ENCODE assay signal across 16 mouse cellular contexts in genomic region chr6:135196707-135197106, GRCm38 (mm10). TPM values are rescaled to one million over a fixed set of nuclear protein-coding genes. Genes with fewer than 3 reads are reported as not detected.
DNase-seq lines count a peak whose midpoint lies in the region; ATAC-seq lines count a peak whose summit lies in the region.
"Had no signal": no experiment of that assay in that cellular context is flagged by ENCODE, and none has a peak within 500 bp of the region (broad histone marks: within the 10 kb centered on the region; RNA-seq: fewer than 3 reads in every experiment).

No protein-coding gene starts in this region.

- no peak for DNase-seq in heart, adult 11 months
- DNase-seq in spleen, adult 12 weeks (ENCODE audit: low spot score), result peak; percentile 64
- no peak for DNase-seq in spleen, adult 18-20 months
- DNase-seq in spleen, postnatal 36 days (ENCODE audit: low spot score in 2 of 2), result peak; percentile 45 to 73
- DNase-seq in frontal cortex, postnatal 14 days (ENCODE audit: low spot score in 2 of 2), result no peak
- no peak for DNase-seq in urinary bladder, postnatal 14 days (ENCODE audit: low spot score)
- DNase-seq: adrenal gland, postnatal 10 days; cerebellum, postnatal 25 days; gastrocnemius, adult 2 months; kidney, adult 8-10 months; left cerebral cortex, postnatal 4 days had no signal

- H3K9ac ChIP-seq in heart, embryonic 12.5 days, result no peak overlapping the region; the same call in 1 of the 2 replicates
- H3K9ac ChIP-seq in liver, embryonic 12.5 days, result peak overlapping the region; percentile 96
- H3K9ac ChIP-seq: forebrain, embryonic 13.5 days; hindbrain, embryonic 12.5 days had no signal

- H3K36me3 ChIP-seq in heart, embryonic 12.5 days, result no peaks in the 10 kb centered on the region
- H3K36me3 ChIP-seq in liver, embryonic 12.5 days, result peaks cover 40% of the 10 kb centered on the region
- H3K36me3 ChIP-seq: hindbrain, embryonic 12.5 days; neural tube, embryonic 15.5 days had no signal

- peak overlapping the region; percentile 88 for H3K4me2 ChIP-seq in heart, embryonic 12.5 days
- H3K4me2 ChIP-seq in liver, embryonic 12.5 days, result peak overlapping the region; percentile 70

- 34% methylated on average over 8 of the region's 8 CpGs for WGBS in heart, embryonic 12.5 days
- 13% methylated on average over 8 of the region's 8 CpGs for WGBS in liver, embryonic 12.5 days (ENCODE audit: insufficient replicate concordance)

- no peaks in the 10 kb centered on the region for H3K9me3 ChIP-seq in heart, embryonic 12.5 days (replicated peaks)
- no peaks in the 10 kb centered on the region for H3K9me3 ChIP-seq in liver, embryonic 12.5 days (replicated peaks)
- H3K9me3 ChIP-seq: forebrain, embryonic 13.5 days; hindbrain, embryonic 12.5 days; neural tube, embryonic 15.5 days had no signal

- 0 out of 2 replicates have a peak, but pooled peaks cover 5% of the 10 kb centered on the region for H3K27me3 ChIP-seq in heart, embryonic 12.5 days (replicated peaks)
- H3K27me3 ChIP-seq in liver, embryonic 12.5 days (replicated peaks), result no peaks in the 10 kb centered on the region
- H3K27me3 ChIP-seq: forebrain, embryonic 13.5 days; hindbrain, embryonic 12.5 days; neural tube, embryonic 15.5 days had no signal

- H3K4me3 ChIP-seq in heart, embryonic 12.5 days, result no peak overlapping the region
- peak overlapping the region; percentile 87 for H3K4me3 ChIP-seq in liver, embryonic 12.5 days
- H3K4me3 ChIP-seq: gastrocnemius, adult 2 months had no signal

- 0 out of 2 replicates have a peak overlapping the region, but pooled peaks have one; percentile 5 for H3K27ac ChIP-seq in heart, embryonic 12.5 days (ENCODE audit: poor library complexity, severe bottlenecking)
- H3K27ac ChIP-seq in liver, embryonic 12.5 days, result peak overlapping the region; percentile 99
- H3K27ac ChIP-seq: forebrain, embryonic 13.5 days; gastrocnemius, adult 2 months; hindbrain, embryonic 12.5 days; neural tube, embryonic 15.5 days had no signal

- peak; percentile 48; the same call in 1 of the 2 replicates for ATAC-seq in heart, embryonic 12.5 days (ENCODE audit: insufficient number of reproducible peaks, low FRiP score)
- ATAC-seq in liver, embryonic 12.5 days, result peak; percentile 81
- ATAC-seq: forebrain, embryonic 13.5 days had no signal

- H3K4me1 ChIP-seq in heart, embryonic 12.5 days (replicated peaks), result peaks cover 27% of the 10 kb centered on the region; the same call in 1 of the 2 replicates
- H3K4me1 ChIP-seq in liver, embryonic 12.5 days, result peaks cover 66% of the 10 kb centered on the region

RNA-seq across cellular contexts. Expression of gene Fam234b, which starts 1.1 kb away (rescaled TPM):
- polyA plus RNA-seq in heart, embryonic 12.5 days (2016; fragmentation: Nextera tagmentation; extraction: Ambion mirVana), result 9.0 and 10.7 TPM in 2 replicates
- 36.3 and 37.5 TPM in 2 replicates for polyA plus RNA-seq in liver, embryonic 12.5 days (2016; fragmentation: Nextera tagmentation; extraction: Ambion mirVana)

RNA-seq across cellular contexts. Expression of gene Hebp1, which starts 1.1 kb away (rescaled TPM):
- 14.8 and 16.0 TPM in 2 replicates for polyA plus RNA-seq in heart, embryonic 12.5 days (2016; fragmentation: Nextera tagmentation; extraction: Ambion mirVana)
- 116 and 120 TPM in 2 replicates for polyA plus RNA-seq in liver, embryonic 12.5 days (2016; fragmentation: Nextera tagmentation; extraction: Ambion mirVana)

RNA-seq across cellular contexts. Expression of gene Gsg1, which starts 57.4 kb away (rescaled TPM):
- 0.59 and 0.69 TPM in 2 replicates for polyA plus RNA-seq in heart, embryonic 12.5 days (2016; fragmentation: Nextera tagmentation; extraction: Ambion mirVana)
- polyA plus RNA-seq in liver, embryonic 12.5 days (2016; fragmentation: Nextera tagmentation; extraction: Ambion mirVana), result 0.10 and 0.32 TPM in 2 replicates

Comparison
In these comparisons a context has a peak if more than half of its experiments do, and no peak if none do; other contexts are left out.
1. DNase-seq: peak in spleen, adult 12 weeks (single experiment) and spleen, postnatal 36 days (2 of 2); none in heart, adult 11 months (single experiment), spleen, adult 18-20 months (0 of 2), frontal cortex, postnatal 14 days (0 of 2) and urinary bladder, postnatal 14 days (single experiment).